Mouse (Mus musculus): ENCODE measurements at regions not wholly inside any gene's neighbourhood (a gene's known extent, or its start where the extent isn't known, plus 50 kb on each side); places are given as distances from the start of the nearest gene placed in this dataset.

DNA sequence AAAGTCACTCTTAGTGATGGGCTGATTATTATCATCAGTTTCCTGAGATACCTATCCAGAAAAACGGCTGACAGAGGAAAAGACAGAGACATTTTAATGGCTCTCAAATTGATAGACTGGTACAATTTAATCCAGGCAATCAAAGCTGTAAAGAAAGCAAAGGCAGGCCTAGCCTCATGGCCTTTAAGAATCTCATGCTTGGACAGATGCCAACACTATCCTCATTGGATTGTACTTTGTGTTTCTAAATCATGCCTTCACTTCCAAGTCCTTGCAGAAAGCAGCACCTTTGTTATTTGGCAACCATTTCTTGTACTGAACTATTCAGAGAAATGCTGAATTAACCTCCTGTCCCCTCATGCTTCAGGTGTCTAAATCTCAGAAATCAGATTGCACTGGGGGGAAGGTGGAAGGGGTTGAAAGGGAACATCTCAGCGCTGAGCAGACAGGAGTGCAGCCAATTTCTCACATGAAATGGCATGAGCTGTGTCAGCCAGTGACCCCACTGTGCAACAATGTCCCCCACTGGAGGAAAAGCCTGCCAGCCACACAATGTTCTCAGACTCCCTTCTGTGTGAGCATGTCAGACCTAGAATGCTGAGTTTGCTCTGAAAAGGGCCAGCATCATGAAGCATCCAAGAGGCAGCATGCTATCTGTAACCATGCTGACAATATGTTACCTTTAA, 787.1 kb downstream of the Plod2 start:
- no peaks in the 10 kb centered on the region for H3K27me3 ChIP-seq (replicated peaks; ENCODE audit: control insufficient read depth, insufficient read depth, low read length)
- H3K36me3 ChIP-seq (ENCODE audit: control insufficient read depth, insufficient read depth, low read length): no peaks in the 10 kb centered on the region
- DNase-seq (ENCODE audit: low spot score): no peak
- no peak overlapping the region for H3K9ac ChIP-seq (ENCODE audit: low read length)
- WGBS: 61% methylated on average over 2 of the region's 2 CpGs
- H3K4me3 ChIP-seq (ENCODE audit: low read depth, low read length): no peak overlapping the region
- H3K4me2 ChIP-seq (ENCODE audit: low read length): no peak overlapping the region
- H3K27ac ChIP-seq (ENCODE audit: low read depth): no peak overlapping the region
- no peaks in the 10 kb centered on the region for H3K9me3 ChIP-seq (ENCODE audit: control insufficient read depth, low read length)
- H3K4me1 ChIP-seq (replicated peaks; ENCODE audit: control insufficient read depth, insufficient read depth, low read length): no peaks in the 10 kb centered on the region
- ATAC-seq (replicated peaks; ENCODE audit: low FRiP score, low TSS enrichment, low read depth): no peak

Measured in intestine, embryonic 14.5 days (tissue).